Mouse (Mus musculus) cerebellum, postnatal 4 days (tissue): Measurements from ENCODE around the gene Strn4.

Experiments used
- DNase-seq, 2 experiments: peaks; one replicate each; pipeline ENCODE4 v3.0.0; 2022; ENCODE audit warnings: low spot score in 2 of 2, mixed read lengths in 1 of 2

Gene Strn4

DNA sequence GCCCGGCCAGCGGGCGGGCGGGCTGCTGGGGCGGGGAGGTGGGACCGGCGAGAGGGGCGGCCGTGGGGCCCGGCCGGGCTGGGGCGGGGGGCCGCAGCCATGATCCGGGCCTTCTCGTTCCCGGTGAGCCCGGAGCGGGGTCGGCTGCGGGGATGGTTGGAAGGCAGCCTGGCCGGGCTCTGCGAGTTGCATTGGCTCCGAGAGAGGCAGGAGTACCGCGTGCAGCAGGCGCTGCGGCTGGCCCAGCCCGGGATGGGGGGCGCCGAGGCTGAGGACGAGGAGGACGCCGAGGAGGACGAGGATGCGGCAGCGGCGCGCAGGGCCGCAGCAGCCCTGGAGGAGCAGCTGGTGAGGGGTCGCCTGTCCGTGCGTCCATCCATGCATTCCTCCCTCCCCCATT, 59.6 kb downstream of the Strn4 start:
- DNase-seq: no peak

DNA sequence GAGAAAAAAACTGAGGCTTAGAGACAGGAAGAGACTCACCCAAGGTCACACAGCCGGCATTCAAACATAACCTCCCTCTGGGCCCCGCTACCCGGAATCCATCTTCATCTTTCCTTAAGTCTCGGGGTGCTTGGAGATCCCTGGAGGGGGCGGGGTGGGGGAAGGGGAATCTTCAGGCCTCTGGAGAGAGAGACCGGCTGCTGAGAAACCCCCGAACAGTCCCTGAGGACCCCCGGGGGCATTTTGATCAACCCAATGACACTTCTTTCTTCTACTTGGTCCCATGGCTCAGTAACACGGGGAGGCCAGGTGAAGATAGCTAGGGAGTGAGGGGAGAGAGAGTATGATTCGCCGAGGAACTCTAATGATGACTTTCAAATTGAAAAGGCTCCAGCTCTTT, 60.3 kb downstream of the Strn4 start:
- no peak for DNase-seq

DNA sequence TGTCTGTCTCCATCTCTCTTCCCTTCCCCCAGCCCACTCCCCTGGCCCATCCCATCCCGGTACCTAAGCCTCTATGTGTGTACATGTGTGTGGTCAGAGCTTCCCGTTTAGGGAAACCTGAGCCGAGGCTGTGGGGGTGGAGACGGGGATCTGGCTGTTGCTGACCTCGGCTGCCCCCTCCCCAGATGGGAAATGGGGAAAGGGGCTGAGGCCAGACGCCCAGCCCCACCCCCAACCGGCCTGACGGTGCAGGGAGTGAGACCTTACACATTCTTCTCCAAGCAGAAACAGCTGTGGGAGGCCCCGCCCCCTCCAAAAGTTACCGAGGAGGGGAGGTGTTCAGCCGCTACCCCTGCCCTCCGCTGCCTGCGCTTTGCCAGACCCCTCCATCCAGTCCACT, 60.9 kb downstream of the Strn4 start:
- DNase-seq: no peak

DNA sequence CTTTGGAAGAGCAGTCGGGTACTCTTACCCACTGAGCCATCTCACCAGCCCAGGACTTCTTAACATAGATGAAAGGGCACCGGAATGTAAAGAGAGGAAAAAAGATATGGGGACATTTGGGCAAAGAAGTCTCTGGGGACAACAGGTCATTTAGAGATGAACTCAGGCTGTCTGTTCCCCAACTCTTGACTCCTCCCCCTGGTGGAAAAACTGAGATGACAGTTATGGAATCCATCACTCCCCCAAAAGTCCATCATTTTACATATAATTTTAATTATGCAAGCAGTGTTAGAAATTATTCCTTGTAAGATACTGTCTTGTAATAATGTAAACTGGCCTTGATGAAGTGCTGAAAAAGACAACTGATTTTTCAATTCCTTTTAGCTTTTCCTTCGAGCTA, 62.0 kb downstream of the Strn4 start:
- DNase-seq: no peak

DNA sequence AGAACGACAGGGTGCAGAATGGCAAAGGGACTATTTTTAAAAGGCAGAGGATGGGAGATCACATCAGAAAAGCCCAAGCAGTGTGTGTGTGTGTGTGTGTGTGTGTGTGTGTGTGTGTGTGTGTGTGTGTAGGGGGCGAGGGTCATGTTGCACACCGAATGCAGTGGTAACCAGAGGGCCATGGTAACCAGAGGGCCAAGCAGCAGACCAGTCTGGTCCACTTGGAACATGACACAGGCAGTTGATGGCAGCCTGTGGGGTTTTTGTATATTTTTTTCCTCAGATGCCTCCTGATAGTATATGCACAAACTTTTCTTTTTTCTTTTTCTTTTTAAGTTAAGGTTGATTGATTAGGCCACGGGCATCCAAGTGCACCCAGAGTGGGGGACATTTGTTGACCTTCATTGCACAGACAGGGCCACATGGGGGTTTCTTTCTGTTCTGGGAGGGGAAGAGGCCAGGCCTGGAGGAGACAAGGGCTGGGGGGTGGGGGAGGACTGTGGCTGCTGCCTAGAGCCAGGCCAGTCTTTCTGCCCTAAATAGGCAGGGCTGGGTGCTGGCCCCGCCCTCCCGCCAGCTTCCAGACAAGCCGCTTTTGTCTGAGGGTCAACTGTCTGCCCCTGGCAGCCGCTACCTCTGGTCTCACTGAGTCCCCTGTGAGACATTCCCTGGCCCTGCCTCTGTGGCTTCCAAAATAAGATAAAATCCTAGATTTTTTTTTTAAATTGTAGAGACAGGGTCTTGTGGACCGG, 64.3 kb downstream of the Strn4 start:
- no peak for DNase-seq

DNA sequence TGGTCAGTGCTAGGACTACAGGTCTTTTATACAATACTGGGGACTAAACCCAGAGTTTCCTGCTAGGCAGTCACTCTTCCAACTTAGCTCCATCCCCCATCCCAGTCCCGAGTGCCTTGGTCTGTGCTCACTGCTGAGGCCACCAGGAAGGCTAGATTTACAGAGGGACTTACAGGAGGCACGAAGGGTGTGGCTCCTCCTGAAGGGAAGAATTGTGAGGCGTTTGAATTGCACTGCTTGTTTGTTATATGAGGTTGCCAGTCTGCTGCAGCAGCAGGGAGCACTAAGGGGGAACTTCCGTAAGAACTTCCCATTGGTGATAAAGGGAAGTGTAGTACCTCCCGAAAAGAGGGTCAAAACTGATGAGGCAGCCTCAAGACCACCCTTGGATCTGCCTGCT, 64.9 kb downstream of the Strn4 start:
- DNase-seq: no peak

DNA sequence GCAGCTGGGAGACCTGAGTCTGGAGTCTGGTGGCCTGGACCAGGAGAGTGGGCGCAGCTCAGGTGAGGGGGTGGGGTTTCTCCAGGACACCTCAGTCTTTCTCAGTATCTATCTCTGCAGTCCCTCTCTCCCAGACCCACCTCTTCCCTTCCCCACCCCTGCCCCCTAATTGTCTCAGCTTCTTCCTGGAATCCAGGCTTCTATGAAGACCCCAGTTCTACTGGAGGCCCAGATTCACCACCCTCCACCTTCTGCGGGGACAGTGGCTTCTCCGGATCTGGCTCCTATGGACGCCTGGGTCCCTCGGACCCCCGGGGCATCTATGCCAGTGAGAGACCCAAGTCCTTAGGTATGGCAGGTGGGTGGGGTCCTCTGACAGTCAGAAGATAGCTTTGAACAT, 67.5 kb downstream of the Strn4 start:
- no peak for DNase-seq

DNA sequence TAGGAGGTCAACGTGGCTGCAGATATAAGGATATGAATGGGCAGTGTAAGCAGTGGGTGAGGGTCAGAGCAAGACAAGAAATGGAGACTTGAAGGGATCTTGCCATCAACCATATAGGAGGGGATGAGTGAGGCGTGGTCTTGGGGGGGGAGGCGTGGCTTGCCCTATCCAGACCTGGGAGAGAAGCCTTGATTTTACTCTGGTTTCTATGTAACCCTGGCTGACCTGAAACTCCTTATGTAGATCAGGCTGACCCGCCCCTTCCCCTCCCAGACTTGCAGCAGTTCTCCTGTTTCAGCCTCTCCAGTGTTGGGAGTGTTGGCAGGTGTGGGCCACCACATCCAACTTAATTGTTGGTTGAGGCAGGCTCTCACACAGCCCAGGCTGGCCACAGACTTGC, 68.6 kb downstream of the Strn4 start:
- DNase-seq: no peak

DNA sequence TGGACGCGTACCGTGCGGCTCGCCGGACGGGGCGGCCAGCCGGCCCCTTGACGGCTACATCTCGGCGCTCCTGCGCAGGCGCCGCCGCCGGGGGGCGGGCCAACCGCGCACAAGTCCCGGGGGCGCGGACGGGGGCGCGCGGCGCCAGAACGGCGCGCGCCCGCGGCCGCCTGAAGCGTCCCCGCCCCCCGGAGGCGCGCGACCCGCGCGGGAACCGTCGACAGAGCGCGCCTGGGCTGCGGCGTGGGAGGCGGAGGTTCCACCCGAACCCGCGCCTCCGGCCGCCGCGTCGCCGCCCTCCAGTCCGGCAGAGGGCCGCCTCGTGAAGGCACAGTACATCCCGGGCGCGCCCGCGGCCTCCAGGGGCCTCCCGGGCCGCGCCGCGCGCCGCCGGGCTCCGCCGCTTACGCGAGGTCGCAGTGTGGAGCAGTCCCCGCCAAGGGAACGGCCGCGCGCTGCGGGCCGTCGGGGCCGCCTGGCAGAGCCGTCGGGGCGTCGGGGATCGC, 69.6 kb downstream of the Strn4 start:
- DNase-seq: no peak

DNA sequence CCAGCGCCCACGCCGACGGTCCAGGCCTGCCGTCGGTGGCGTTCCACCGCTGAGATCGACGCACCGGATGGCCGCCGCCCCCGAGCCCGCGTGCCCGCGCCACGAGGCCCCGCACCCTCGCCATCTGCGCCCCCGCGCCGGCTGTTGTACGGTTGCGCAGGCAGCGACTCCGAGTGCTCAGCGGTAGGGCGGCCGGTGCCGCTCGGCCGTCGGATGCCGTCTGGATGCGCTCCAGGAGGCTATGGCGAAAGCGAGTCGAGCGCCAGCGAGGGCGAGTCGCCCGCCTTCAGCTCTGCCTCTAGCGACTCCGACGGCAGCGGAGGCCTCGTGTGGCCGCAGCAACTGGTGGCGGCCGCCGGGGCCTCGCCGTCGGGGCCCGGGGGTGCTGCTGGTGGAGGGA, 70.2 kb downstream of the Strn4 start:
- no peak for DNase-seq
